Mouse (Mus musculus) lung, adult 18-20 months (tissue): ENCODE results near the gene Cgnl1.

Experiments used
- DNase-seq, 2 experiments: peaks; one replicate each; pipeline ENCODE4 v3.0.0; 2022; ENCODE audit warnings: mixed read lengths in 2 of 2

The Cgnl1 gene

GRCm38 (mm10) chr9:71709199-71709598 is 62.2 kb downstream of the Cgnl1 start:
- no peak for DNase-seq

- no peak for DNase-seq
These were observed 63.4 kb downstream of the Cgnl1 start for GRCm38 (mm10) chr9:71707989-71708388.

DNA sequence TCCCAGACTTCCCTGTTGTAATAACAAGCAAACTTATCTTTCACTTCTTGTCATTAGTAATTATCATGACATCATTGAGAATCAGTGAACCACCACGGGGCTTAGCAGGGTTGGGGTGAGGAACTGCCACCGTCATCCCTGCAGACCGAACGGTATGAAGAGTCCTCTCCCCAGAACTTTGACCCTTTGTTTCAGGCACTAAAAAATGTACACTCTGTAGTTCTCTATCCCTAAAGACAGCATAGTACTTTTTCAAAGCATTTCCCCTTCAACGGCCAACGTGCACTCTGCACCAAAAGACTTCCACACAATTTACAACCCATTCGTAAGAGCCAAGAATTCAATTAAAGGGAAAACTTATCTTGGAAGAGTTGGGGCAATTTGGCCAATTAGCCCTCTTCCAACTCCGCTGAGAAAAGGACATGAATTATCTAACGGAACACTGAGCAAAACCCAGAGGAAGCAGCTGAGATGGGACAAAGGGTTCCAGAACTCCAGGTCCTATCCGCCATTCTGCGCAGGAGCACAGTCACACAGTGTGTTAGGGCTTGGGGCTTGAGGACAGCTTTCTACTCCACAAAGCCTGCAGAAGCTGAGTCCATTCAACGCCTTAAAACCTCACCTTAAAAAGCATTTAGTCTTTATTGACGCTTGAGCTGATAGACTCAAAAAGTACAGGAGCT is 66.9 kb downstream of the Cgnl1 start:
- DNase-seq, result no peak

DNA sequence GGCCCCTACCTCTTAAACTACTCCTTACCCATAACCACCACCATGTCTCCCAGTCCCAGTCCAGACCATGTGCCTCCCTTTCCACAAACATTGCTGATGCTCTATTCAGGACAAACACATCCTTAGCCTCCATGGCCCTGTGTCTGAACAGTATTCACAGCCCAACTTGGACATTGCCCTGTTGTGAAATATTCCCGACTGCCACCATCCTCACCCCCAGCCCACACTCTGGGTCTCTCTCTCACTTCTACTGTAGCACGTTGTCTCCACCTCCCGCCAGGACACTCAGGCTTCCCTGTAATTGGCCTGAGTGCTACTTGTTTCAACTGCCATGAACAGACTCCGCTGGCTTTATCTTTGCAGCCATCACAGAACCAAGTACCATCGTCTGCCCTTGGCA is 72.3 kb downstream of the Cgnl1 start:
- no peak for DNase-seq

- no peak for DNase-seq
These were observed 73.3 kb downstream of the Cgnl1 start for GRCm38 (mm10) chr9:71698116-71698515.

DNA sequence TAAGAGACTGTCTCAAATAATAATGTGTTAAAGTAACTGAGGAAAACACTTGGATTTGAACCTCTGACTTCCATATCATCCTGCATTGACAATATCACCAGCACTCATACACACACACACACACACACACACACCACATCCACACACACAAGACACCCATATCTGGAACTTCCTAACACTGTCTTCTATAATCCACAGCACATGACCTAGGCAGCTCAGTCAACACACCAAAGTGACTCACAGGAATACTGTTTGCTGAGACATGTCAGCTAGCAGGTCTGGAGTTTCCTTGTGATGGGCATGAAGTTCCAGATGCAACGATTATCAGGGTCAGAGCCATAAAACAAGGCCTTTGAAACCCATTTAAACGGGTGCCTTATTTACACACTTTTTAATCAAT is 74.2 kb downstream of the Cgnl1 start:
- DNase-seq, result no peak

- peak; percentile 47 to 56 for DNase-seq
These were observed 74.6 kb downstream of the Cgnl1 start for GRCm38 (mm10) chr9:71696762-71697161.

DNA sequence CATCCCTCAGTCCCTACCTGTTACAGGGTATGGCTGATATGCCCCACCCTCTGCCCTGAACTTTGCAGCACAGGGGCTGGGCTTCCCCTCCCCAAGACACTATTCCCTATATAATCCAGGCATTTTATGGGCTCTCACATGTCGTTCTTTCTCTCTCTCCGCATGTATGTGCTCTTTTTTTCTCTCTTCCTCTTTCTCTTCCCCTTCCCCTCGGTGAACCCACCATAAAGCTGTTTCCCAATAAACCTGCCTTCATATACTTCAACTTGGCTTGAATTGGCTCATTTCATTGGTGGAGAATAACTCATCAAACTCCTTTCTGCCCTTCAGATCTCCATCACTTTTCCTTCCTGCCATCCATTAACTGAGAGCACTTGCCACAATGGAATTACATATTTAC is 76.3 kb downstream of the Cgnl1 start:
- no peak for DNase-seq

DNA sequence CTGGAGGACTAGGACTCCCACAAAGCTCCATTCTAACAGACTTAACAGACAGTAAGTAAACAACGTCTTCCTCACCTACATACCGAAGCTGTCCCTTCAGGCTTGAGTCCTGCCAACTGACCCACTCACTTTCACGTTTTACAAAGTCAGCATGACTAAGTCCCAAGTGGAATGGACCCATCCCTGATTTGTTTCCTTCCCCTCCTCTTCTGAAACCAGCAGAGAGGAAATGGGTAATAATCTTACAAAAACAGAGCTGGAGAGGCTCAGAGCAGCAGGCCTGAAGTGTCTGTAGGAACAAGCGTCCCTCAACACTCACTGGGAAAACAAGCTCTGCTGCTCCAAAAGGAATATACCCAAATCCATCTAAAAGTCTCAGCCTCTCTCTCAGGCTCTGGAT is 77.2 kb downstream of the Cgnl1 start:
- no peak for DNase-seq

GRCm38 (mm10) chr9:71693771-71694170 is 77.6 kb downstream of the Cgnl1 start:
- no peak for DNase-seq

- no peak for DNase-seq
These were observed 79.2 kb downstream of the Cgnl1 start for GRCm38 (mm10) chr9:71692165-71692564.

DNA sequence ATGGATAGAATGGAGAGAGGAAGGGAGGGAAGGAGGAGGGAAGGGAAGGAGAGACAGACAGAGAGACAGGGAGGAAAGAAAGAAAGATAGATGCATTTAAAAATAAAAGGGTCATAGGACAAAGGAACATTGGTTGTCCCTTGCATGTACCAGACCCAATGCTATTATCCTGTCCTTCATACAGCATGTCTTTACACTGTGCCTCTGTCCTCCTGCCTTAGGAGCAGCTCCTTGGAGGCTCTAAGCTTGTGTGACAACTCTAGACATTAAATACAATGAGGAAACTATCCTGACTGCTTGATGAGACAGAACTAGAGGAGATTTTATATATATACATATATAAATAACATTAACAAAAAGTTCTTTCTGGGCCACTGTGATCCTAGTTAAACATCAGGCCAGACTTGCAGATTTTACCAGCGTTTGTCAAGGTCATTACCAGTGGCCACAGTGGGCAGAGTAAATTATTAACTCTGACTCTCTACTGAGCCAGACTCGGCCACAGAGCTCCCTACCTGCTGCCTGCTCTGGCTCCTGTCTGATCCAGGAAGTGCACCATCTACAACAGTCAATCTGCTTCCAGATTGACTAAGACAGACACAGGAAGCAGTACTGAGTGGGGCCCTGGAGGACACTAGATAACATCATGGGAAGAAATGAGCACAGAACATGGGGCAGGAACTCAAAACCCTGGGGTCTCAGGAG is 81.9 kb downstream of the Cgnl1 start:
- no peak for DNase-seq

DNA sequence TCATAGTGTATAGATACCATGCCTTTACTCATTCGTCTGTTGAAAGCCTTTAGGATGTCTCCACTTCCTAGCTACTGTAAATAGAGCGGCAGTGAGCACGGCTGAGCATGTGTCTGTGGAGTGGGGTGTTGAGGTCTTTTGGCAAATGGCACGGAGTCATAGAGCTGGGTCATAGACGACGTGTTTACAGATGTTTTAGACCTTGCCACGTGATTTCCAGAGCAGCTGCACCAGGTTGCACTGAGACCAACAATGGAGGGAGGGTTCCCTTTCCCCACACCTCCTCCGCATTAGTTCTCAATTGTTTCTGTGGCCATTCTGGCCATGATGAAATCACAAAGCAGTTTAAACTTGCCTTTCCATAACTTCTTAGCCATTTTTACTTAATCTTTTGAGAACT is 84.9 kb downstream of the Cgnl1 start:
- no peak for DNase-seq

DNA sequence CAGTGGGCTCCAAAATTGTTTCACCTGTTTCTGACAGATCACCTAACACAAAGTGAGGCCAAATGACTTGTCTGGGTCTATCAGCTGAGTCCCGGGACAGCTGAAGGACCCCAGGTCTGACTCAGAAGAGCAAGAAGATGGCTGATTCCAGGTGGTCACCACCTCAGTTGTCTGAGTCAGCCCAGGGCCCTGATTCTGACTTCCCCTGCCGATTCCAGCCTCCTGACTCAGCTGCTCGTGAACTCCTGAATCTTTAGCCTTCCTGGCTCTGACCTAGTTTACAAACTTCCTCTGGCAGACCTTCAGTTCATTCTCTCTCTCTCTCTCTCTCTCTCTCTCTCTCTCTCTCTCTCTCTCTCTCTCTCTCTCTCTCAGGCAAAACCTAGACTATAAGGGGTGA is 86.6 kb downstream of the Cgnl1 start:
- no peak for DNase-seq

DNA sequence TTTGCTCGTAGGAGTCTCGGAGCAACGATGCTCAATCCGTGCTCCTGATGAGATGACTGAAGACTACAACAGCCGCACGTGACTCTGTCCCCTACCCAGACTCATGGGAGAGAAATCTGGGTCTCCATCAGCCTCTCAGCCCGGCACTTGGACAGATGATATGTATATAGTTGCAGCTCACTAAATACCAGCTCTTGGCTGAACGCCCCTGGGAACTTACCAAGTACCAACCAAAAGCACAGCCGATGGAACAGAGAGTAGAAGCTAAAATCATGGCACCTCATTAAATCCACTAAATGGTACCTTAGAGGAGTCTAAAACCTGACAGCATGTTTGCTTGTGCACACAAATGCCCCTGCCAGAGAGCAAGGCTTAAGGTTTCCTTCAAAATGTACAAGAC is 91.0 kb downstream of the Cgnl1 start:
- DNase-seq, result no peak

DNA sequence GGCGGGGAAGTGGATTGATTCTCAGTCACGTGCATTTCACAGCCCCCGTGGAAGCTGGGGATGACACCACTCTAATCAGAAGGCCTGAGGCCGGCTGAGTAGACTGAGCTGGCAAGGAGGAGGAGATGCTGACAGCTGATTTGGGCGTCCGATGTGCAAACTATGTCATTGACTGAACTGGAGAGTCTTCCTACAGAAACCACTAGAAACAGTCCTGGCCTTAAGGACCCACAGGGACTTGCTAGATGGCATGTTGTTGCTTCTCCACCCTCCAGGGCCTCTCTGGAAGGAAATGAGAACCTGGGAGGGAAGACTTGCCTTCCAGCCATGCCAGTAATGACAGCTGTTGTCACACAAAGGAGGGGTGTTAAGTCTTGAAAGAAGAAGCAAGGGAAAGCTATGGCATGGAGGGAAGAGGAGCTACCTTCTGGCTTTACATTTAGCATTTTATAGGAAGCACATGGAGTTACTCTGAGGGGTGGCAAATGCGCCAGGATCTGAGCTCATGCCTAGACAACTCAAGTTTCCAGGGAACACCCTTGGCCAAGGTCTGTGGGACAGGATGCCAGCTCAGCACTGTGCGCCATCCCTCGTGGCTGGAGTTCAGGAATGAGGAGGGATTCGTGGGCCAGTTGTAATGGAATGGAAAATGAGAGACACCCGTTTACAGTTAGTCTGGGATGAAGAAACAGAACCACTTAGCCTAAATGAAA is 92.1 kb downstream of the Cgnl1 start:
- DNase-seq, result peak; percentile 48 to 53

GRCm38 (mm10) chr9:71676988-71677688 is 94.3 kb downstream of the Cgnl1 start:
- DNase-seq, result peak in 1 of 2 experiments; percentile 32

DNA sequence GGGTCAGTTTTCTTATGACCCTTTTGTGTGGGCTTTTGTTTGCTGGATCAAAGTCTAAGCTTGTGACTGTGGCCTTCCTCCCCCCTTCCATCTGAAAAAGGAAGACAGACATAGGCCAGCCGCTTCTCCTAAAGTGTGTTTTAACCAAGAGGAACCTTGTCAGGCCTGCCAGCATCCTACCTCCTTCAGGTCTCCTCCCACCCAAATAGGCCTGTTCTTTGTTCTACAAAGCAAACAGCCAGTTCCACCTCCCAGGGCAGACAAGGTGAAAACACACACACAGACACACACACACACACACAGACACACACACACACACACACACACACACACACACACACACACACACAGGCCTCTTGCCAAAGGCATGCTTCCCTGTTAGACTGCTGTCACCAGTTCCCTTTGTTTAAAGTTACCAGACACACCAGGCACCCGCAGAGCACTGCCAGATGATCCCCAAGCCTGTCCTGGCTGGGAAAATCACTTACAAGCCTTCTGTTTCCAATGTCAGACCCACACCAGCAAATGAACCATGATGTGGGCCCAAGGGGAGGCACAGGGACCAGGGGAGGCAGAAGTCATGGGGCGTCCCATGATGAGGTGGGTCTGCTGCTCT is 95.5 kb downstream of the Cgnl1 start:
- DNase-seq, result no peak

DNA sequence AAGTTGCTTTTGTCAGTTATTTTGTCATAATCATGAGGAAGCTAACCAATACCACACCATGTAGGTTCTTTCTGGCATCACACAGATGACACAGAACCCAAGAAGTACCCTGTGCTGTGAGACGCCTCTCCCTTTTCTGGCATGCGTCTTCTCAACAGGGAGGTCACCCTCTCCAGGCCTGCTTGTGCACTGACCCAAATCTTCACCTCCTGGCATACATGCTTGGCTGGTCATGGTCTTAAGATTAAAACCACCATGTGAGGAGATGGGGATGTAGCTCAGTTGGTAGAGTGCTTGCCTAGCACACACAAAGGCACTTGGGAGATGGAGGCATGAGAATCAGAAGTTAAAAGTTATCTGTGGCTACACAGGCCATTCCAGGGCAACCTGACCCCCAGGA is 96.2 kb downstream of the Cgnl1 start:
- no peak for DNase-seq

DNA sequence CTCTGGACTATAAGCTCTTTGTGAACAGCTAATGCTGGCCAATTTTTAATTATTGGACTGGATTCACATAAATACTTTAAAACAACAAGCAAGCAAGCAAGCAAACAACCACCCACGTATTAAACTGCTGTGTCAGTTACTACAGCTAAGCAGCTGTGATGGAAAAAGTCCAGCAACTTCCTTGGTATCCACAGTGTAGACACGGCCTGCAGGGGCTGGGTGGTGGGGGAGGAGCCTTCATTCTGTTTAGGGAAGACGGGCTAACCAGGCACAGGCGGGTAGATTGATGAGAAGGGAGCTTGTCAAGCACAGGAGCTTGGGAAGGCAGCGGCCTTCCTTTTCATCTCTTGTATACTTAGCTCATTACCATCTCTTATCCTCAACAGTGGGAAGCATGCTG is 96.9 kb downstream of the Cgnl1 start:
- DNase-seq, result no peak

- DNase-seq, result no peak
These were observed 98.9 kb downstream of the Cgnl1 start for GRCm38 (mm10) chr9:71672495-71672894.

DNA sequence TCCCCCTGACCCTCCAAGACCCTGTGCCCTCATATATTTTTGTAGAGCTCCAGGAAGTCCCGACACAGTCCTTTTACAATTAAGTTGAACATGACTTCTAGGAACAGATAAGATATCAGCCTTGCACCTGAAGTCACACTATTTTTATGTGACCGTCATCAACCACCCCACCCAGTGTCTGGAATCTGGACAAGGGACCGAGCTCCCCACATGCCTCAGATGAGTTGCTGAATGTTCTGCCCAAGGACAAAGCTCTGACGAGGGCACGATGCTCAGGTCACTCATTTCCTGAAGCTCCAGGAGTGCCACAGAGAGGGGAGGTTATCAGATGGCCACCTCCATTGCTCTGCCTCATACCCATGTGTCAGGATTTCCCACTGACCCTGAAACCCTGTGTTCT is 100.7 kb downstream of the Cgnl1 start:
- no peak for DNase-seq

- peak; percentile 86 to 91 for DNase-seq
These were observed 103.8 kb downstream of the Cgnl1 start for GRCm38 (mm10) chr9:71667616-71668015.
